Mouse (Mus musculus): ENCODE measurements around the gene Lect2. TPM values are rescaled to one million over a fixed set of nuclear protein-coding genes. Genes with fewer than 3 reads are reported as not detected.

Gene Lect2
- polyA plus RNA-seq, 1 experiment, result not detected

GRCm38 (mm10) chr13:56544956-56545355, 3.3 kb downstream of the Lect2 start:
- H3ac ChIP-seq (ENCODE audit: control insufficient read depth, insufficient read length, low read depth), result no peak overlapping the region
- TF ChIP-seq MAX (IDR thresholded peaks at IDR 0.05) (no peak), USF1 (IDR thresholded peaks at IDR 0.05; ENCODE audit: low read depth) (no peak), CTCF (IDR thresholded peaks at IDR 0.05; ENCODE audit: control insufficient read depth, insufficient read depth, insufficient read length) (no peak), FOSL1 (IDR thresholded peaks at IDR 0.05; ENCODE audit: insufficient read depth, low read length, poor library complexity, severe bottlenecking) (no peak), MYOG (IDR thresholded peaks at IDR 0.05; ENCODE audit: control insufficient read depth, extremely low read depth, insufficient read length) (no peak), MYOD1 (IDR thresholded peaks at IDR 0.05; ENCODE audit: control insufficient read depth, insufficient read length, low read depth) (no peak), CEBPB (IDR thresholded peaks at IDR 0.05; ENCODE audit: low read depth) (no peak)
- no peaks in the 10 kb centered on the region for H3K27me3 ChIP-seq (ENCODE audit: control insufficient read depth, insufficient read depth, insufficient read length)
- H3K79me2 ChIP-seq (ENCODE audit: control insufficient read depth, insufficient read depth), result no peaks in the 10 kb centered on the region
- H3K79me3 ChIP-seq (ENCODE audit: low read depth), result no peaks in the 10 kb centered on the region
- no peaks in the 10 kb centered on the region for H3K36me3 ChIP-seq (ENCODE audit: control insufficient read depth, insufficient read depth)
- no peak overlapping the region for H3K4me3 ChIP-seq (ENCODE audit: insufficient read depth, poor library complexity, severe bottlenecking)

GRCm38 (mm10) chr13:56543805-56544204, 4.5 kb downstream of the Lect2 start:
- Histone ChIP-seq H3K4me3 (ENCODE audit: insufficient read depth, poor library complexity, severe bottlenecking) (no peak overlapping the region), H3K36me3 (ENCODE audit: control insufficient read depth, insufficient read depth) (no peaks in the 10 kb centered on the region), H3K79me2 (ENCODE audit: control insufficient read depth, insufficient read depth) (no peaks in the 10 kb centered on the region), H3K79me3 (ENCODE audit: low read depth) (no peaks in the 10 kb centered on the region), H3K27me3 (ENCODE audit: control insufficient read depth, insufficient read depth, insufficient read length) (no peaks in the 10 kb centered on the region), H3ac (ENCODE audit: control insufficient read depth, insufficient read length, low read depth) (no peak overlapping the region)
- TF ChIP-seq MYOD1 (IDR thresholded peaks at IDR 0.05; ENCODE audit: control insufficient read depth, insufficient read length, low read depth) (no peak), USF1 (IDR thresholded peaks at IDR 0.05; ENCODE audit: low read depth) (no peak), FOSL1 (IDR thresholded peaks at IDR 0.05; ENCODE audit: insufficient read depth, low read length, poor library complexity, severe bottlenecking) (no peak), CTCF (IDR thresholded peaks at IDR 0.05; ENCODE audit: control insufficient read depth, insufficient read depth, insufficient read length) (no peak), MYOG (IDR thresholded peaks at IDR 0.05; ENCODE audit: control insufficient read depth, extremely low read depth, insufficient read length) (no peak), MAX (IDR thresholded peaks at IDR 0.05) (no peak), CEBPB (IDR thresholded peaks at IDR 0.05; ENCODE audit: low read depth) (no peak)

- Histone ChIP-seq H3ac (ENCODE audit: control insufficient read depth, insufficient read length, low read depth) (no peak overlapping the region), H3K79me3 (ENCODE audit: low read depth) (no peaks in the 10 kb centered on the region), H3K27me3 (ENCODE audit: control insufficient read depth, insufficient read depth, insufficient read length) (peaks cover 7% of the 10 kb centered on the region), H3K79me2 (ENCODE audit: control insufficient read depth, insufficient read depth) (no peaks in the 10 kb centered on the region), H3K4me3 (ENCODE audit: insufficient read depth, poor library complexity, severe bottlenecking) (no peak overlapping the region), H3K36me3 (ENCODE audit: control insufficient read depth, insufficient read depth) (no peaks in the 10 kb centered on the region)
- no peak for TF ChIP-seq MYOG (IDR thresholded peaks at IDR 0.05; ENCODE audit: control insufficient read depth, extremely low read depth, insufficient read length)
- TF ChIP-seq FOSL1 (IDR thresholded peaks at IDR 0.05; ENCODE audit: insufficient read depth, low read length, poor library complexity, severe bottlenecking), result no peak
- TF ChIP-seq USF1 (IDR thresholded peaks at IDR 0.05; ENCODE audit: low read depth), result no peak
- TF ChIP-seq MYOD1 (IDR thresholded peaks at IDR 0.05; ENCODE audit: control insufficient read depth, insufficient read length, low read depth), result no peak
- TF ChIP-seq MAX (IDR thresholded peaks at IDR 0.05), result no peak
- no peak for TF ChIP-seq CTCF (IDR thresholded peaks at IDR 0.05; ENCODE audit: control insufficient read depth, insufficient read depth, insufficient read length)
Measured at GRCm38 (mm10) chr13:56539846-56540245, 8.5 kb downstream of the Lect2 start.

- TF ChIP-seq CEBPB (IDR thresholded peaks at IDR 0.05; ENCODE audit: low read depth) (no peak), CTCF (IDR thresholded peaks at IDR 0.05; ENCODE audit: control insufficient read depth, insufficient read depth, insufficient read length) (no peak)
- H3ac ChIP-seq (ENCODE audit: control insufficient read depth, insufficient read length, low read depth), result no peak overlapping the region
- no peak overlapping the region for H3K4me3 ChIP-seq (ENCODE audit: insufficient read depth, poor library complexity, severe bottlenecking)
- no peaks in the 10 kb centered on the region for H3K79me3 ChIP-seq (ENCODE audit: low read depth)
- H3K79me2 ChIP-seq (ENCODE audit: control insufficient read depth, insufficient read depth), result no peaks in the 10 kb centered on the region
- peaks cover 12% of the 10 kb centered on the region for H3K27me3 ChIP-seq (ENCODE audit: control insufficient read depth, insufficient read depth, insufficient read length)
- no peaks in the 10 kb centered on the region for H3K36me3 ChIP-seq (ENCODE audit: control insufficient read depth, insufficient read depth)
Measured at GRCm38 (mm10) chr13:56537026-56537425, 11.3 kb downstream of the Lect2 start.

GRCm38 (mm10) chr13:56535570-56535969, 12.7 kb downstream of the Lect2 start:
- H3K79me2 ChIP-seq (ENCODE audit: control insufficient read depth, insufficient read depth), result no peaks in the 10 kb centered on the region
- H3K4me3 ChIP-seq (ENCODE audit: insufficient read depth, poor library complexity, severe bottlenecking), result no peak overlapping the region
- no peak overlapping the region for H3ac ChIP-seq (ENCODE audit: control insufficient read depth, insufficient read length, low read depth)
- no peaks in the 10 kb centered on the region for H3K36me3 ChIP-seq (ENCODE audit: control insufficient read depth, insufficient read depth)
- peaks cover 16% of the 10 kb centered on the region for H3K27me3 ChIP-seq (ENCODE audit: control insufficient read depth, insufficient read depth, insufficient read length)
- TF ChIP-seq MAX (IDR thresholded peaks at IDR 0.05) (no peak), MYOG (IDR thresholded peaks at IDR 0.05; ENCODE audit: control insufficient read depth, extremely low read depth, insufficient read length) (no peak), CEBPB (IDR thresholded peaks at IDR 0.05; ENCODE audit: low read depth) (no peak), USF1 (IDR thresholded peaks at IDR 0.05; ENCODE audit: low read depth) (no peak), MYOD1 (IDR thresholded peaks at IDR 0.05; ENCODE audit: control insufficient read depth, insufficient read length, low read depth) (no peak), CTCF (IDR thresholded peaks at IDR 0.05; ENCODE audit: control insufficient read depth, insufficient read depth, insufficient read length) (no peak), FOSL1 (IDR thresholded peaks at IDR 0.05; ENCODE audit: insufficient read depth, low read length, poor library complexity, severe bottlenecking) (no peak)
- no peaks in the 10 kb centered on the region for H3K79me3 ChIP-seq (ENCODE audit: low read depth)

GRCm38 (mm10) chr13:56534931-56535330, 13.4 kb downstream of the Lect2 start:
- Histone ChIP-seq H3K79me2 (ENCODE audit: control insufficient read depth, insufficient read depth) (no peaks in the 10 kb centered on the region), H3K4me3 (ENCODE audit: insufficient read depth, poor library complexity, severe bottlenecking) (no peak overlapping the region), H3K36me3 (ENCODE audit: control insufficient read depth, insufficient read depth) (no peaks in the 10 kb centered on the region), H3K79me3 (ENCODE audit: low read depth) (no peaks in the 10 kb centered on the region), H3ac (ENCODE audit: control insufficient read depth, insufficient read length, low read depth) (no peak overlapping the region), H3K27me3 (ENCODE audit: control insufficient read depth, insufficient read depth, insufficient read length) (peaks cover 16% of the 10 kb centered on the region)
- no peak for TF ChIP-seq CEBPB (IDR thresholded peaks at IDR 0.05; ENCODE audit: low read depth)
- no peak for TF ChIP-seq MAX (IDR thresholded peaks at IDR 0.05)
- no peak for TF ChIP-seq CTCF (IDR thresholded peaks at IDR 0.05; ENCODE audit: control insufficient read depth, insufficient read depth, insufficient read length)
- no peak for TF ChIP-seq MYOD1 (IDR thresholded peaks at IDR 0.05; ENCODE audit: control insufficient read depth, insufficient read length, low read depth)
- no peak for TF ChIP-seq FOSL1 (IDR thresholded peaks at IDR 0.05; ENCODE audit: insufficient read depth, low read length, poor library complexity, severe bottlenecking)
- TF ChIP-seq USF1 (IDR thresholded peaks at IDR 0.05; ENCODE audit: low read depth), result no peak
- no peak for TF ChIP-seq MYOG (IDR thresholded peaks at IDR 0.05; ENCODE audit: control insufficient read depth, extremely low read depth, insufficient read length)

Measured in C2C12 (cell line).